Mouse (Mus musculus) thymus, adult 2 months (tissue): Measurements from ENCODE around the gene Mreg.

Source experiments
- CTCF ChIP-seq: fragments of 200-500 bp; IDR thresholded peaks from 2 replicates; pipeline ENCODE4 v1.5.1; 2012; ENCODE audit warnings: mild to moderate bottlenecking, control low read depth, low read length, moderate library complexity, borderline replicate concordance; ENCODE audit not compliant: control insufficient read depth, poor library complexity, insufficient read depth; ENCODE audit errors: extremely low read depth
- POLR2A ChIP-seq: fragments of 200-500 bp; IDR thresholded peaks from 2 replicates; pipeline ENCODE4 v1.6.1; 2012; ENCODE audit warnings: mild to moderate bottlenecking, low read length, control low read depth, moderate library complexity; ENCODE audit not compliant: control insufficient read depth, poor library complexity, insufficient read depth; ENCODE audit errors: extremely low read depth

DNA sequence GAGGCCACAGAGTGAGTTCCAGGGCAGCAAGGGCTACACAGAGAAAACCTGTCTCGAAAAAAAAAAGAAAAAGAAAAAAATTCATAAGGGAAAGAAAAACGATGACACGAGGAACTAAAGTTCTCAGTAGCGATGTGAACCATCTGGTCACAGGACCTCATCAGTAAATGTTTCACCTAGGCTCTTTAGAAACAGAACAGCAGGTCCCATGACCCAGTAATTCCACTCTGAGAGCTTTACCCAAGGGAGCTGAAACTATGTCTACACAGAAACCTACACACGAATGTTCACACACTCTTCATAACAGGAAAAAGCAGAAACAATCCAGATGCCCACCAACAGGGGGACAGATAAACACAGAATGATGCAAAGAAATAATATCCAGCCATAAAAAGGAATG lies 4.0 kb downstream of the Mreg start:
- TF ChIP-seq CTCF (no peak), POLR2A (no peak)
